Mouse (Mus musculus) lung, embryonic 15.5 days (tissue): ENCODE data around the gene Ctsw. TPM values are rescaled to one million over a fixed set of nuclear protein-coding genes. Genes with fewer than 3 reads are reported as not detected.

ENCODE experiments used
- ATAC-seq: fragments of 200-750 bp; cut with Nextera tagmentation; 2 replicates; pipeline ENCODE4 v1.8.0; 2017; ENCODE audit warnings: moderate number of reproducible peaks, borderline replicate concordance; ENCODE audit not compliant: low FRiP score, low TSS enrichment; ENCODE audit errors: extremely low read depth
- H3K27ac ChIP-seq: fragments of 300-500 bp; sonication (generic); 2 replicates; pipeline ENCODE4 v1.5.1; 2015; ENCODE audit warnings: moderate library complexity, mild to moderate bottlenecking, inconsistent platforms
- H3K27me3 ChIP-seq: fragments of 300-500 bp; sonication (generic); 2 replicates; pipeline ENCODE4 v1.6.1; 2015; ENCODE audit warnings: inconsistent platforms
- H3K36me3 ChIP-seq: fragments of 300-500 bp; sonication (generic); 2 replicates; pipeline ENCODE4 v1.6.1; 2015; ENCODE audit warnings: inconsistent platforms
- H3K4me1 ChIP-seq: fragments of 300-500 bp; sonication (generic); 2 replicates; pipeline ENCODE4 v1.6.1; 2015; ENCODE audit warnings: inconsistent platforms
- H3K4me2 ChIP-seq: fragments of 300-500 bp; sonication (generic); 2 replicates; pipeline ENCODE4 v1.6.1; 2015; ENCODE audit warnings: inconsistent platforms, mild to moderate bottlenecking, moderate library complexity
- H3K4me3 ChIP-seq: fragments of 300-500 bp; sonication (generic); 2 replicates; pipeline ENCODE4 v1.5.1; 2015; ENCODE audit warnings: mild to moderate bottlenecking, inconsistent platforms
- H3K9ac ChIP-seq: fragments of 300-500 bp; sonication (generic); 2 replicates; pipeline ENCODE4 v1.6.1; 2015; ENCODE audit warnings: inconsistent platforms
- H3K9me3 ChIP-seq: fragments of 300-500 bp; sonication (generic); 2 replicates; pipeline ENCODE4 v1.6.1; 2016; ENCODE audit warnings: inconsistent platforms
- WGBS: fragments of 180-500 bp; shearing (Covaris S2); methylation state at CpG from one replicate; pipeline ENCODE4 v1.1.7; 2015; 5-methylcytosine and 5-hydroxymethylcytosine counted together
- polyA plus RNA-seq: library from polyadenylated mRNA; unstranded; fragments of >200 nt; fragmentation: Nextera tagmentation; extraction: Ambion mirVana; gene quantifications from 2 replicates; pipeline ENCODE4 v1.2.1, GENCODE M21; 2015

The Ctsw gene
- polyA plus RNA-seq, 1 experiment from 2014 or later = 3.3 TPM

- no peak for ATAC-seq
- Histone ChIP-seq H3K27ac (peak overlapping the region; percentile 98), H3K4me3 (no peak overlapping the region), H3K4me2 (peak overlapping the region; percentile 88; the same call in 1 of the 2 replicates), H3K36me3 (peaks cover 33% of the 10 kb centered on the region), H3K9ac (0 out of 2 replicates have a peak overlapping the region, but pooled peaks have one; percentile 9), H3K4me1 (peaks cover 50% of the 10 kb centered on the region), H3K9me3 (no peaks in the 10 kb centered on the region), H3K27me3 (no peaks in the 10 kb centered on the region)
- 60% methylated on average over 8 of the region's 8 CpGs for WGBS
These were observed 18.0 kb upstream of the Ctsw start for GRCm38 (mm10) chr19:5486286-5486685.

GRCm38 (mm10) chr19:5485821-5486220, 17.5 kb upstream of the Ctsw start:
- Histone ChIP-seq H3K27ac (peak overlapping the region; percentile 98), H3K9ac (peak overlapping the region; percentile 9; the same call in 1 of the 2 replicates), H3K4me1 (peaks cover 50% of the 10 kb centered on the region), H3K27me3 (no peaks in the 10 kb centered on the region), H3K9me3 (no peaks in the 10 kb centered on the region), H3K36me3 (peaks cover 37% of the 10 kb centered on the region), H3K4me2 (0 out of 2 replicates have a peak overlapping the region, but pooled peaks have one; percentile 88), H3K4me3 (no peak overlapping the region)
- 95% methylated on average over 7 of the region's 7 CpGs for whole genome bisulfite sequencing
- no peak for ATAC-seq

- Histone ChIP-seq H3K4me1 (peaks cover 50% of the 10 kb centered on the region), H3K27me3 (no peaks in the 10 kb centered on the region), H3K4me2 (no peak overlapping the region), H3K9ac (peak overlapping the region; percentile 9; the same call in 1 of the 2 replicates), H3K4me3 (no peak overlapping the region), H3K9me3 (no peaks in the 10 kb centered on the region), H3K36me3 (peaks cover 42% of the 10 kb centered on the region), H3K27ac (peak overlapping the region; percentile 98)
- ATAC-seq = no peak
- WGBS = 70% methylated on average over 8 of the region's 8 CpGs
These were observed 17.1 kb upstream of the Ctsw start for GRCm38 (mm10) chr19:5485371-5485770.

- peaks cover 51% of the 10 kb centered on the region for H3K36me3 ChIP-seq
- H3K4me1 ChIP-seq = peaks cover 45% of the 10 kb centered on the region
- H3K27me3 ChIP-seq = no peaks in the 10 kb centered on the region
- 0 out of 2 replicates have a peak overlapping the region, but pooled peaks have one; percentile 6 for H3K4me2 ChIP-seq
- WGBS = 66% methylated on average over 5 of the region's 5 CpGs
- no peak for ATAC-seq
- H3K9ac ChIP-seq = no peak overlapping the region
- no peaks in the 10 kb centered on the region for H3K9me3 ChIP-seq
- H3K27ac ChIP-seq = peak overlapping the region; percentile 98
- no peak overlapping the region for H3K4me3 ChIP-seq
These were observed 16.2 kb upstream of the Ctsw start for GRCm38 (mm10) chr19:5484496-5484895.

GRCm38 (mm10) chr19:5483386-5484359, 15.4 kb upstream of the Ctsw start:
- Histone ChIP-seq H3K36me3 (peaks cover 59% of the 10 kb centered on the region), H3K9me3 (no peaks in the 10 kb centered on the region), H3K4me3 (no peak overlapping the region), H3K27me3 (no peaks in the 10 kb centered on the region), H3K4me1 (peaks cover 40% of the 10 kb centered on the region), H3K9ac (no peak overlapping the region), H3K27ac (peak overlapping the region; percentile 43; the same call in 1 of the 2 replicates), H3K4me2 (no peak overlapping the region)
- WGBS = 92% methylated on average over 19 of the region's 19 CpGs
- no peak for ATAC-seq

- 85% methylated on average over 10 of the region's 10 CpGs for WGBS
- Histone ChIP-seq H3K4me1 (peaks cover 30% of the 10 kb centered on the region), H3K4me3 (no peak overlapping the region), H3K9me3 (no peaks in the 10 kb centered on the region), H3K27ac (no peak overlapping the region), H3K9ac (no peak overlapping the region), H3K27me3 (no peaks in the 10 kb centered on the region), H3K4me2 (no peak overlapping the region), H3K36me3 (peaks cover 68% of the 10 kb centered on the region)
- ATAC-seq = no peak
These were observed 13.1 kb upstream of the Ctsw start for GRCm38 (mm10) chr19:5481398-5481797.

GRCm38 (mm10) chr19:5480016-5480415, 11.7 kb upstream of the Ctsw start:
- H3K4me1 ChIP-seq = peaks cover 27% of the 10 kb centered on the region
- no peak overlapping the region for H3K4me3 ChIP-seq
- 81% methylated on average over 10 of the region's 10 CpGs for WGBS
- H3K36me3 ChIP-seq = peaks cover 68% of the 10 kb centered on the region
- H3K9ac ChIP-seq = no peak overlapping the region
- no peak overlapping the region for H3K4me2 ChIP-seq
- no peaks in the 10 kb centered on the region for H3K9me3 ChIP-seq
- H3K27ac ChIP-seq = no peak overlapping the region
- no peaks in the 10 kb centered on the region for H3K27me3 ChIP-seq
- no peak for ATAC-seq

- Histone ChIP-seq H3K36me3 (peaks cover 53% of the 10 kb centered on the region), H3K9ac (no peak overlapping the region), H3K4me3 (no peak overlapping the region), H3K27me3 (no peaks in the 10 kb centered on the region), H3K4me1 (peaks cover 21% of the 10 kb centered on the region), H3K4me2 (no peak overlapping the region), H3K9me3 (no peaks in the 10 kb centered on the region), H3K27ac (no peak overlapping the region)
- 86% methylated on average over 18 of the region's 18 CpGs for WGBS
- ATAC-seq = no peak
These were observed 9.5 kb upstream of the Ctsw start for GRCm38 (mm10) chr19:5477668-5478300.

GRCm38 (mm10) chr19:5477004-5477667, 8.8 kb upstream of the Ctsw start:
- H3K27me3 ChIP-seq = no peaks in the 10 kb centered on the region
- H3K9me3 ChIP-seq = no peaks in the 10 kb centered on the region
- WGBS = 87% methylated on average over 10 of the region's 10 CpGs
- H3K36me3 ChIP-seq = peaks cover 46% of the 10 kb centered on the region
- no peak overlapping the region for H3K4me2 ChIP-seq
- peaks cover 20% of the 10 kb centered on the region for H3K4me1 ChIP-seq
- ATAC-seq = no peak
- no peak overlapping the region for H3K4me3 ChIP-seq
- no peak overlapping the region for H3K9ac ChIP-seq
- H3K27ac ChIP-seq = no peak overlapping the region

GRCm38 (mm10) chr19:5475069-5475714, 6.9 kb upstream of the Ctsw start:
- ATAC-seq = peak; percentile 27
- peak overlapping the region; percentile 90 for H3K27ac ChIP-seq

More at GRCm38 (mm10) chr19:5475069-5475714, 6.9 kb upstream of the Ctsw start:
- Histone ChIP-seq H3K4me3 (peak overlapping the region; percentile 56), H3K4me1 (peaks cover 20% of the 10 kb centered on the region), H3K4me2 (peak overlapping the region; percentile 83), H3K9me3 (no peaks in the 10 kb centered on the region), H3K27me3 (no peaks in the 10 kb centered on the region), H3K9ac (peak overlapping the region; percentile 67), H3K36me3 (peaks cover 27% of the 10 kb centered on the region)
- 10% methylated on average over 13 of the region's 13 CpGs for WGBS
